Mouse (Mus musculus) ES-E14 (cell line): ENCODE results near the gene Iars. TPM values are rescaled to one million over a fixed set of nuclear protein-coding genes. Genes with fewer than 3 reads are reported as not detected.

ENCODE experiments used
- DNase-seq: peaks from one replicate; pipeline ENCODE4 v3.0.0-alpha.2; 2013; ENCODE audit warnings: low read depth, low spot score
- H3K27ac ChIP-seq: 2 replicates; pipeline ENCODE4 v1.5.1; 2012; ENCODE audit warnings: low read depth, mild to moderate bottlenecking, low read length, moderate library complexity, mixed read lengths; ENCODE audit not compliant: poor library complexity, insufficient read depth, severe bottlenecking
- H3K36me3 ChIP-seq: 2 replicates; pipeline ENCODE4 v1.6.1; 2012; ENCODE audit warnings: mild to moderate bottlenecking, low read length, moderate library complexity, mixed read lengths; ENCODE audit not compliant: control insufficient read depth, poor library complexity, insufficient read depth, severe bottlenecking
- H3K4me1 ChIP-seq, 2 experiments: fragments of 150-350 bp in 1 of 2; sonication (generic) in 1 of 2; 2 replicates each; pipeline ENCODE4 v1.6.1; 2012; ENCODE audit warnings: low read length in 2 of 2, mild to moderate bottlenecking in 1 of 2, mixed read lengths in 1 of 2; ENCODE audit not compliant: control insufficient read depth in 2 of 2, insufficient read depth in 2 of 2, poor library complexity in 1 of 2
- H3K4me3 ChIP-seq, 2 experiments: fragments of 150-350 bp in 1 of 2; sonication (generic) in 1 of 2; 2 replicates each; pipeline ENCODE4 v1.5.1; 2012; ENCODE audit warnings: low read length in 2 of 2, low read depth in 1 of 2, mild to moderate bottlenecking in 1 of 2, mixed read lengths in 1 of 2; ENCODE audit not compliant: insufficient read depth in 1 of 2, poor library complexity in 1 of 2, severe bottlenecking in 1 of 2
- H3K9ac ChIP-seq: 2 replicates; pipeline ENCODE4 v1.6.1; 2012; ENCODE audit warnings: low read depth, mild to moderate bottlenecking, low read length, mixed read lengths; ENCODE audit not compliant: poor library complexity, insufficient read depth, severe bottlenecking
- H3K9me3 ChIP-seq: fragments of 150-350 bp; sonication (generic); 2 replicates; pipeline ENCODE4 v1.6.1; 2012; ENCODE audit warnings: low read depth, mild to moderate bottlenecking, low read length; ENCODE audit not compliant: control insufficient read depth, insufficient read depth
- CHD2 ChIP-seq: IDR thresholded peaks from 2 replicates; pipeline ENCODE4 v1.6.1; 2014; ENCODE audit warnings: mild to moderate bottlenecking, low read depth, low read length, inconsistent platforms
- HCFC1 ChIP-seq: IDR thresholded peaks from 2 replicates; pipeline ENCODE4 v1.6.1; 2012; ENCODE audit warnings: low read length, inconsistent platforms, borderline replicate concordance; ENCODE audit not compliant: insufficient read depth
- MAFK ChIP-seq: IDR thresholded peaks from 2 replicates; pipeline ENCODE4 v1.6.1; 2014; ENCODE audit warnings: mild to moderate bottlenecking, low read depth, low read length, inconsistent platforms; ENCODE audit not compliant: insufficient read depth
- ZC3H11A ChIP-seq: IDR thresholded peaks from 2 replicates; pipeline ENCODE4 v1.6.1; 2012; ENCODE audit warnings: low read depth, mild to moderate bottlenecking, inconsistent platforms, low read length, borderline replicate concordance
- ZNF384 ChIP-seq: IDR thresholded peaks from 2 replicates; pipeline ENCODE4 v1.6.1; 2012; ENCODE audit warnings: low read depth, low read length, inconsistent platforms
- in situ Hi-C, 2 experiments: fragments of 600-800 bp; cut with MboI; formaldehyde crosslinking; loops; one replicate each; pipeline ENCODE4 v1.15.1; 2025; ENCODE audit warnings: low sequenced_read_pairs in 2 of 2, inconsistent platforms in 1 of 2; ENCODE audit not compliant: unreplicated experiment in 2 of 2
- total RNA-seq: library from RNA; depleted of rRNA; stranded (reverse); fragments of 300-350 nt; gene quantifications from 2 replicates; pipeline ENCODE4 v1.2.3, GENCODE M21; 2012

Gene Iars
- total RNA-seq, 1 experiment = 139 TPM

- Histone ChIP-seq H3K4me3 (no peak overlapping the region), H3K9ac (no peak overlapping the region), H3K9me3 (no peaks in the 10 kb centered on the region), H3K27ac (no peak overlapping the region), H3K36me3 (peaks cover 36% of the 10 kb centered on the region), H3K4me1 (no peaks in the 10 kb centered on the region)
- no peak for TF ChIP-seq ZNF384
- TF ChIP-seq HCFC1 = no peak
- no peak for TF ChIP-seq MAFK
- no peak for TF ChIP-seq CHD2
- TF ChIP-seq ZC3H11A = no peak
- in situ Hi-C loops = no loop called here
- no peak for DNase-seq
Observed at GRCm38 (mm10) chr13:49691056-49691455, 9.2 kb downstream of the Iars start.

DNA sequence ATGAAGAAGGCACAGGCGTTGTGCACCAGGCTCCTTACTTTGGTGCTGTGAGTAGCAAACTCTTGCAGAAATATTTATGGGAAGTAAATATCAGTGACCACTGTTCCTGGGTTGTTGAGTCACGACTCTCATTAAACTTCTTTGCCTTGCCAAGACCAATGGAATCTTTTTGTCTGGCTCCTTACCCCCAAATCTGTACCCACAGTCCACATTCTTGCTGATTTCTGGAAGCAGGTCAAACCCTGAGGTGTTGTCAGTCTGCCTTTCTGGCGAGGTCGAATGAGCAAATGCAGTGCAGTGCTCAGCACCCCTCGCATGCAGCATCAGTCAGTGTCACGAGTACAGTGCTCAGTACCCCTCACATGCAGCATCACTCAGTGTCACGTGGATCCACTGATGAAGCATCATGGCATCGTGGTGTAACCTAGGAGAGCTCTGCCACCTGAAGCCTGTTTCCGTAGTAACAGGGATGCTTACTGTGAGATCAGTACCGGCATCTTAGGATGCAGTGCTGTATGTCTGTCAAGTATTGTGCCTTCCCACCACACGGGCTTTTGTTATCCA lies 21.4 kb downstream of the Iars start:
- no peak for DNase-seq
- H3K4me1 ChIP-seq = peaks cover 4 to 6% of the 10 kb centered on the region in 2 experiments; a peak in 3 of 4 replicates
- no peak overlapping the region for H3K9ac ChIP-seq
- peaks cover 69% of the 10 kb centered on the region for H3K36me3 ChIP-seq
- H3K4me3 ChIP-seq = no peak overlapping the region
- in situ Hi-C loops = no loop called here
- H3K9me3 ChIP-seq = no peaks in the 10 kb centered on the region
- TF ChIP-seq MAFK (no peak), CHD2 (no peak), ZNF384 (no peak), HCFC1 (no peak), ZC3H11A (no peak)
- H3K27ac ChIP-seq = no peak overlapping the region

DNA sequence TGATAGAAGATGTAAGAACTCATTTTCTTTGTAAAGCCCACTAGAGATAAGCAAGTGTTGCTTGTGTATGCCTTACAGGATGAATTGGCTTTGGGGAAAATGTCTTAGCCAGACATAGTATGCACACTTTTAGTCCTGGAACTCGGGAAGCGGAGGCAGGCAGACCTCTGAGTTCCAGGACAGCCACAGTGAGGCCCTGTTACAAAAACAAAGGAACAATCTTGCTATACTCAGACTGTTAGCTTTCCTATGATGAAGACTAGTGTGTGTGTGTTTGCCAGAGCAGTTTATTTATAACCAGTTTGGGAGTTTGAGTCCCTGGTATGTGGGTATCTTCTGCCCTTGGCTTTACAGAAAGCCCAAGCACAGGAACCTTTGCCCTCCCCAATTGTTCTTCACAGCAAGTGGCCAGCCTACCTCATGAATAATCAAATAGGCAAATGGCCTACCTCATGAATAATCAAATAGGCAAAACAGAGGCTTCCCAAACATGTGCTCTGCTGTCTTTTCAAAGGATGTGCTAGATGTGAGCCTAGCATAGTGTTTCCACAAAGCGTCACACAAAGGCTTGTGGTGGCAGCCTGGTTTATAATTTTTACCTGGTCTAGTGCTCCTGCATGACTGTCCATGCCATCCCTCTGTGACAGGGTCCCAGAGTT lies 24.3 kb downstream of the Iars start:
- TF ChIP-seq CHD2 (no peak), HCFC1 (no peak), ZNF384 (no peak), MAFK (no peak), ZC3H11A (no peak)
- in situ Hi-C loops = no loop called here
- no peak overlapping the region for H3K4me3 ChIP-seq
- H3K9me3 ChIP-seq = no peaks in the 10 kb centered on the region
- H3K36me3 ChIP-seq = peaks cover 78% of the 10 kb centered on the region
- no peak overlapping the region for H3K9ac ChIP-seq
- H3K4me1 ChIP-seq = peaks cover 4 to 6% of the 10 kb centered on the region in 2 experiments; a peak in 3 of 4 replicates
- H3K27ac ChIP-seq = no peak overlapping the region
- DNase-seq = no peak

DNA sequence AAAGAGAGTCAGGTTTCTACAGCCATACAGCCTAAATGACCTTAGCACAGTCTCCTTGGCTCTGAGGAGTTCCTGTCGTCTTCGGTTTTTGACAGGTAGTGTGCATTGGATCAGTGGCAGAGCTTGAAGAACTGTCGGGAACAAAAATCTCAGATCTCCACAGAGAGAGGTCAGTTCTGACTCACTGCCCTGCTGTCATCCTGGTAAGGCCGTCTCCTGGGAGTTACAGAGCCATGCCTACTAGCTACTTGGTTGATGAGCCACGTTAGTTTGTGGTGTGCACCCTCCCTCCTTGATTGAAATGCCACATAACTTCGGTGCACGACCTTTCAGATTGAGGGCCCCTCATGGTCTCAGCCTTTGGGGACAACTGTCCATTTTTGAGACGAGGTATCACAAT lies 26.4 kb downstream of the Iars start:
- Histone ChIP-seq H3K4me3 (no peak overlapping the region), H3K9ac (no peak overlapping the region), H3K36me3 (peaks cover 72% of the 10 kb centered on the region), H3K9me3 (no peaks in the 10 kb centered on the region), H3K27ac (no peak overlapping the region), H3K4me1 (peaks cover 4 to 6% of the 10 kb centered on the region in 2 experiments; a peak in 3 of 4 replicates)
- DNase-seq = no peak
- in situ Hi-C loops = no loop called here
- no peak for TF ChIP-seq MAFK
- TF ChIP-seq ZC3H11A = no peak
- no peak for TF ChIP-seq CHD2
- no peak for TF ChIP-seq ZNF384
- no peak for TF ChIP-seq HCFC1
